Mouse (Mus musculus) kidney, embryonic 15.5 days (tissue): ENCODE data around the gene Gm47996. TPM values are rescaled to one million over a fixed set of nuclear protein-coding genes. Genes with fewer than 3 reads are reported as not detected.

Experiments used
- ATAC-seq: fragments of 200-750 bp; cut with Nextera tagmentation; replicated peaks from 2 replicates; pipeline ENCODE4 v1.8.0; 2017; ENCODE audit warnings: moderate TSS enrichment; ENCODE audit not compliant: low FRiP score
- H3K27ac ChIP-seq: fragments of 300-500 bp; sonication (generic); 2 replicates; pipeline ENCODE4 v1.5.1; 2015; ENCODE audit warnings: mild to moderate bottlenecking, inconsistent platforms
- H3K27me3 ChIP-seq: fragments of 300-500 bp; sonication (generic); 2 replicates; pipeline ENCODE4 v1.6.1; 2015; ENCODE audit warnings: inconsistent platforms
- H3K36me3 ChIP-seq: fragments of 300-500 bp; sonication (generic); 2 replicates; pipeline ENCODE4 v1.6.1; 2015; ENCODE audit warnings: inconsistent platforms
- H3K4me1 ChIP-seq: fragments of 300-500 bp; sonication (generic); 2 replicates; pipeline ENCODE4 v1.6.1; 2015; ENCODE audit warnings: inconsistent platforms
- H3K4me2 ChIP-seq: fragments of 300-500 bp; sonication (generic); 2 replicates; pipeline ENCODE4 v1.6.1; 2015; ENCODE audit warnings: moderate library complexity, mild to moderate bottlenecking, inconsistent platforms
- H3K4me3 ChIP-seq: fragments of 300-500 bp; sonication (generic); replicated peaks from 2 replicates; pipeline ENCODE4 v1.5.1; 2015; ENCODE audit warnings: mild to moderate bottlenecking, inconsistent platforms
- H3K9ac ChIP-seq: fragments of 300-500 bp; sonication (generic); 2 replicates; pipeline ENCODE4 v1.6.1; 2015; ENCODE audit warnings: mild to moderate bottlenecking, inconsistent platforms
- H3K9me3 ChIP-seq: fragments of 300-500 bp; sonication (generic); replicated peaks from 2 replicates; pipeline ENCODE4 v1.6.1; 2016; ENCODE audit warnings: inconsistent platforms
- WGBS: fragments of 180-500 bp; shearing (Covaris S2); methylation state at CpG from one replicate; pipeline ENCODE4 v1.1.7; 2015; ENCODE audit warnings: mixed read lengths; 5-methylcytosine and 5-hydroxymethylcytosine counted together
- polyA plus RNA-seq: library from polyadenylated mRNA; unstranded; fragments of >200 nt; fragmentation: Nextera tagmentation; extraction: Ambion mirVana; gene quantifications from 2 replicates; pipeline ENCODE4 v1.2.1, GENCODE M21; 2015

Gene Gm47996
- polyA plus RNA-seq, 1 experiment from 2014 or later, result 0.19 TPM

DNA sequence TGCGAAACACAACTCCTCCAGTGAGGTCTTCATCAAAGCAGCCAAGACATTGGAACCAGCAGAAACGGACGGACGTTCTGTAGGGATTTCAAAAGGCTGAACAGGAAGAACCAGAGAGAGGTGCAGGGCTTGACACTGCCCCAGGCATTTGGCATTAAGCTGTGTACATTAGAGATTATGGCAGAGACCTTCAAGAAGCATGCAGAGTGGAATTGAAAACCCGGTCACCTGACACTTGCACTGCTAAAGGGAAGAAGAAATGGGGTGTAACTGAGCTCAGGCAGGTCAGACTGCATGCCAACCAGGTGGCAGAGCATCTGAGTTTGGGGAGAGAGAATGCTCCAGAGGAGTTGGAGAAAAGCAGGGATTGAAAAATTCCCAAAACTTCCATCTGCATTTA is 45.5 kb downstream of the Gm47996 start:
- Histone ChIP-seq H3K4me3 (no peak overlapping the region), H3K4me1 (peaks cover 20% of the 10 kb centered on the region), H3K9me3 (no peaks in the 10 kb centered on the region), H3K27me3 (no peaks in the 10 kb centered on the region), H3K27ac (no peak overlapping the region), H3K9ac (no peak overlapping the region), H3K4me2 (no peak overlapping the region), H3K36me3 (no peaks in the 10 kb centered on the region)
- no peak for ATAC-seq
- 68% methylated on average over 5 of the region's 5 CpGs for WGBS

DNA sequence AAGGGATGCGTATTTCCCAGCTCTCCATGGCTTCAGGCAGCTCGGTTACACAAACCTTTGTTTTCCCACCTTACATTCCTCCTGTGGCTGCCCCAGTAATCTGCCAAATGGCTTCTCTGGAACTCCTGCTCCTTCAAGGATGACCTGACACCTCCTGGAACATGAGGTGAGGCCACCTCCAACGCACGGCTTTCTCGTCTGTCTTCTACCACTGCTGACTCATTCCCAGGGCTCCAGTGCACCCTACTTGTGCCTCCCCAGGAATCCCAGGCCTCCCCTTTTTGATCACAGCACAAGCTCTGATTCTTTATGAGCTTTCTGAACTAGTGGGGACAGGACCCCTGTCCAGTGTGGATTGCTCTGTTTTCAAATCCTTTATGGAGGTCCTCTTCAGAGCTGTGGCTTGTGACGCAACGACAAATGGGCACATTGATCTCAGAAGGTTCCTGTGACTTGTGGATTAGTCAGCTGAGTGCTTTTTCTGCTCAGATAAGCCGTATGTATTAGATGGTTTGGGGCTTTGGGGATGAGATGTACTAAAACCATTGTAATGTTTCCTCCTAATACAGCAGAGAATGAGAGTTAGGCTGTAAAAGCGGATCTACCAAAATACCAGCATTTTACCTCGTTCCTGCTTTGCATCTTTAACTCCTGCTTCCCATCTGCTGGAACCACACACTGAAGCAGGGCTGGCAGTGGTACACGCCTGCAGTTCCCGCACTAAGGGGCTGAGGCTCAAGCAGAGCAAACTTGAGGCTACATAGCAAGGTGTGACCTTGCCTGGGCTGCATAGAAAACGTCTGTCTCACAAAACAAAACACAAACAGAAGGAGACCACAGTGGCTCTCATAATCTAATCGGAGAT is 48.4 kb downstream of the Gm47996 start:
- Histone ChIP-seq H3K27ac (no peak overlapping the region), H3K27me3 (no peaks in the 10 kb centered on the region), H3K9me3 (no peaks in the 10 kb centered on the region), H3K4me2 (no peak overlapping the region), H3K4me1 (peaks cover 14% of the 10 kb centered on the region), H3K4me3 (no peak overlapping the region), H3K36me3 (no peaks in the 10 kb centered on the region), H3K9ac (no peak overlapping the region)
- WGBS, result 45% methylated on average over 14 of the region's 14 CpGs
- peak; percentile 72 for ATAC-seq

DNA sequence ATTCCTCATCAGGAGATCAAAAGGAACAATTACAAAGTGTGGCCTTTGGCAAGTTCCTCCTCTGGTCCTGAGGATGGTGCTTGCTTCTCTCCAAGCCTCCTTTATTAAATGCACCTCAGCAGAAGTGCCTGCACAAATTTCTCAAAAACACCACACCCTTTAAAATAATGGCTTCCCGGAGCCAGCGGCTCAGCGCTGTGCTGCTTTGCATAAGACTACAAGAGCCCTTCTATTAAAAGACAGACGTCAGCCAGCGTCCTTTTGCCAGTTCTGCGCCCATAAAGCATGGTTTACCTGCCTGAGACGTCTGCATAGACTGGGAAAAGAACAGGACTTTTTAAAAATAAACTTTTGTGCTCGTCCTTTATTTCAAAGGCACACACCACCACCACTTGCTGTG is 49.1 kb downstream of the Gm47996 start:
- WGBS, result 46% methylated on average over 8 of the region's 8 CpGs
- H3K36me3 ChIP-seq, result no peaks in the 10 kb centered on the region
- no peak overlapping the region for H3K4me2 ChIP-seq
- no peak for ATAC-seq
- no peak overlapping the region for H3K27ac ChIP-seq
- H3K9me3 ChIP-seq, result no peaks in the 10 kb centered on the region
- H3K27me3 ChIP-seq, result no peaks in the 10 kb centered on the region
- H3K9ac ChIP-seq, result no peak overlapping the region
- H3K4me3 ChIP-seq, result no peak overlapping the region
- peaks cover 14% of the 10 kb centered on the region for H3K4me1 ChIP-seq

Other genes starting within 250 kb of the Gm47996 start
- 18.0 and 22.5 TPM in 2 replicates for gene Hmcn1, start 216.7 kb upstream of the Gm47996 start, polyA plus RNA-seq
- 0.22 and 0.31 TPM in 2 replicates for gene Gm47985, start 27.6 kb upstream of the Gm47996 start, polyA plus RNA-seq
- gene Gm8947, start 17.8 kb upstream of the Gm47996 start, polyA plus RNA-seq, result 0.26 and 0.46 TPM in 2 replicates
- 0.25 and 0.51 TPM in 2 replicates for gene Gm47995, start 11.7 kb upstream of the Gm47996 start, polyA plus RNA-seq
- 0.42 and 0.55 TPM in 2 replicates for gene 3110040M04Rik, start 6.0 kb upstream of the Gm47996 start, polyA plus RNA-seq
- gene Ivns1abp, start 134.3 kb downstream of the Gm47996 start, polyA plus RNA-seq, result 421 and 464 TPM in 2 replicates
- gene Swt1, start 218.3 kb downstream of the Gm47996 start, polyA plus RNA-seq, result 27.4 and 30.5 TPM in 2 replicates
- gene Trmt1l, start 218.4 kb downstream of the Gm47996 start, polyA plus RNA-seq, result 46.4 and 50.4 TPM in 2 replicates